Mouse (Mus musculus): ENCODE measurements around the gene Prpf3. TPM values are rescaled to one million over a fixed set of nuclear protein-coding genes. Genes with fewer than 3 reads are reported as not detected.
"Not testable (repeated sequence)": the region's sequence is repeated elsewhere in the genome, so short reads cannot be mapped to it uniquely, and the experiment has no call there.

Prpf3 gene
- polyA plus RNA-seq, 1 experiment, result 17.8 TPM

DNA sequence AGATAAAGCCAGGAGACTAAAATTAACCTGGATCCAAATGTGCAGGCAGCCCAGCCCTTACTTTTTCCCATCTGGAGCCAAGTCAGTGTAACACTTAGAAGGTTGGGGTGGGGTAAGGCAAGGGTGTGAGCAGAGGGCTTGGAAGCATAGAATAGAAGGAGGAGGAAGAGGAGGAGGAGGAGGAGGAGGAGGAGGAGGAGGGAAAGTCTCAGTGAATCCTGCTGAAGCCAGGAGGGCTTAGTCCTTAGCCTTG, 46.6 kb upstream of the Prpf3 start:
- no peak overlapping the region for H3K4me3 ChIP-seq
- H3K4me2 ChIP-seq (ENCODE audit: low read depth), result no peak overlapping the region
- no peak for TF ChIP-seq MAX (IDR thresholded peaks at IDR 0.05; ENCODE audit: low read depth)
- no peak for TF ChIP-seq E2F4 (IDR thresholded peaks at IDR 0.05; ENCODE audit: insufficient read depth)
- TF ChIP-seq TCF12 (IDR thresholded peaks at IDR 0.05; ENCODE audit: insufficient read depth, poor library complexity, severe bottlenecking), result no peak
- no peak for TF ChIP-seq CEBPB (IDR thresholded peaks at IDR 0.05; ENCODE audit: insufficient read depth, poor library complexity, severe bottlenecking)
- TF ChIP-seq REST (IDR thresholded peaks at IDR 0.05; ENCODE audit: insufficient read depth, insufficient read length), result no peak
- TF ChIP-seq TCF3 (IDR thresholded peaks at IDR 0.05; ENCODE audit: insufficient read length, low read depth), result no peak
- no peak for TF ChIP-seq MYOG (IDR thresholded peaks at IDR 0.05; ENCODE audit: control insufficient read depth in 1 of 3, insufficient read depth in 1 of 3, insufficient read length in 2 of 3, low read depth in 2 of 3)
- no peak for TF ChIP-seq POLR2A (IDR thresholded peaks at IDR 0.05; ENCODE audit: insufficient read length, low read depth)
- no peak for TF ChIP-seq SRF (IDR thresholded peaks at IDR 0.05; ENCODE audit: control insufficient read depth, insufficient read length, low read depth)
- no peak for TF ChIP-seq USF1 (IDR thresholded peaks at IDR 0.05; ENCODE audit: low read depth)
- no peak for TF ChIP-seq MYOD1 (IDR thresholded peaks at IDR 0.05; ENCODE audit: control insufficient read depth in 1 of 3, insufficient read length in 2 of 3, low read depth in 2 of 3)
- TF ChIP-seq POLR2AphosphoS2 (IDR thresholded peaks at IDR 0.05; ENCODE audit: insufficient read length, low read depth), result no peak
- H3K36me3 ChIP-seq (ENCODE audit: control insufficient read depth, insufficient read depth), result no peaks in the 10 kb centered on the region
- H3K79me2 ChIP-seq (ENCODE audit: control insufficient read depth, insufficient read depth), result no peaks in the 10 kb centered on the region
- H3ac ChIP-seq (ENCODE audit: control insufficient read depth, insufficient read length), result no peak overlapping the region
- peaks cover 13% of the 10 kb centered on the region for H3K27me3 ChIP-seq (ENCODE audit: control insufficient read depth, insufficient read depth, insufficient read length)

GRCm38 (mm10) chr3:95901616-95902372, 46.1 kb upstream of the Prpf3 start:
- Histone ChIP-seq H3K4me2 (ENCODE audit: low read depth) (no peak overlapping the region), H3K4me3 (no peak overlapping the region)
- TF ChIP-seq TCF3 (IDR thresholded peaks at IDR 0.05; ENCODE audit: insufficient read length, low read depth) (no peak), MAX (IDR thresholded peaks at IDR 0.05; ENCODE audit: low read depth) (no peak), POLR2A (IDR thresholded peaks at IDR 0.05; ENCODE audit: insufficient read length, low read depth) (no peak), CEBPB (IDR thresholded peaks at IDR 0.05; ENCODE audit: insufficient read depth, poor library complexity, severe bottlenecking) (no peak), TCF12 (IDR thresholded peaks at IDR 0.05; ENCODE audit: insufficient read depth, poor library complexity, severe bottlenecking) (no peak), MYOG (IDR thresholded peaks at IDR 0.05; ENCODE audit: control insufficient read depth in 1 of 3, insufficient read depth in 1 of 3, insufficient read length in 2 of 3, low read depth in 2 of 3) (no peak)

DNA sequence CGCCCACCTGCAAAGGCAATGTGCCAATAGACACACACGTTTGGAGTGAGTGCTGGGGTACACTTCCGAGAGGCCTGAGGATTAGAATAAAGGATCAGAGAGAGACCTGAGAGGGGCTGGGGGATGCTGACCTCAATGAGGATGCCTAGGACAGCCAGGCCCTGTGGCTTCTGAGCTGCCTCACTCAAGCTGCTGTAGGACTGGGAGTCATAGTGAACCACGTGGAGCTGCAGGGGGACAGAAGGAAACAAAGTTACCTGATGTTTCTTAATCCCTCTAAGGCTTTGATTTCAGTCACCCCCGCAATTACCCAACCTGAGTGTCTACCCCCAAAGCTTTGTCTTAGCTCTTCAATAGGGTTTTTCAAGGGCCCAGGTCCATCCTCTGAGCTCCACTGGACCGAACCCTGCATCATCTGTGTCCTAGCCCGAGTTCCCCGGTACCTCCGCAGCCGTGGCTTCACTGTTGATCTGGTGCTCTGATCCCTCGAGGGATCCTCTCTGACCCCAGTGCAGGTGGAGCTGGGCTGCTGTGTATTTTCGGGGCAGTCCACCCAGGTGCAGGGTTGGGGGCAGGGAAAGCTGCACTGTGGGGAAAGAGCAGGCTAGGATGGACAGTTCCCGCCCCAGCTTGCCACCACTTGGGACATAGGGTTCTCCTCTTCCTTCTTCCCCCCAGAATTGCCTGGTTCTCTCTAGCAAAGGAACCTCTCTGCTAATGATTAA, 44.3 kb upstream of the Prpf3 start:
- Histone ChIP-seq H3K4me2 (ENCODE audit: low read depth) (no peak overlapping the region), H3K36me3 (ENCODE audit: control insufficient read depth, insufficient read depth) (no peaks in the 10 kb centered on the region), H3ac (ENCODE audit: control insufficient read depth, insufficient read length) (no peak overlapping the region), H3K79me2 (ENCODE audit: control insufficient read depth, insufficient read depth) (peaks cover 3% of the 10 kb centered on the region), H3K4me3 (no peak overlapping the region), H3K27me3 (ENCODE audit: control insufficient read depth, insufficient read depth, insufficient read length) (peaks cover 13% of the 10 kb centered on the region)
- no peak for TF ChIP-seq USF1 (IDR thresholded peaks at IDR 0.05; ENCODE audit: low read depth)
- TF ChIP-seq POLR2AphosphoS2 (IDR thresholded peaks at IDR 0.05; ENCODE audit: insufficient read length, low read depth), result peak; percentile 22
- TF ChIP-seq MAX (IDR thresholded peaks at IDR 0.05; ENCODE audit: low read depth), result no peak

More at GRCm38 (mm10) chr3:95901616-95902372, 46.1 kb upstream of the Prpf3 start:
- Histone ChIP-seq H3ac (ENCODE audit: control insufficient read depth, insufficient read length) (no peak overlapping the region), H3K79me2 (ENCODE audit: control insufficient read depth, insufficient read depth) (no peaks in the 10 kb centered on the region), H3K27me3 (ENCODE audit: control insufficient read depth, insufficient read depth, insufficient read length) (peaks cover 13% of the 10 kb centered on the region), H3K36me3 (ENCODE audit: control insufficient read depth, insufficient read depth) (no peaks in the 10 kb centered on the region)

DNA sequence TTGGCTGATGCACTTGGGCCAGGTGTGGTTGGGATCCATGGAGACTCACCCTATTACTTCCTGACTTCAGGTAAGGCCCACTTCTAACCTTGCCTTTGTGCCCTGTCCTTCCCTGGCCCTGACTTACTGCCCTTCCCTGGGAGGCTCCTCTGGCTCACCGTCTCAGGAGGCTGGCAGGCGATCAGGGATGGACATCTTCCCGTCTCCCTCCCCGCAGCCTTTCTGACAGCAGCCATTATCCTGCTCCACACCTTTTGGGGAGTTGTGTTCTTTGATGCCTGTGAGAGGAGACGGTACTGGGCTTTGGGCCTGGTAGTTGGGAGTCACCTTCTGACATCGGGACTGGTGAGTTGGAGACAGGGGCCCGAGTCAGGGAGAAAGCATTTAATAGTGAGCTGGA, 39.8 kb upstream of the Prpf3 start:
- H3K36me3 ChIP-seq (ENCODE audit: control insufficient read depth, insufficient read depth); H3K27me3 ChIP-seq (ENCODE audit: control insufficient read depth, insufficient read depth, insufficient read length); H3ac ChIP-seq (ENCODE audit: control insufficient read depth, insufficient read length): not testable (repeated sequence)
- Histone ChIP-seq H3K79me2 (ENCODE audit: control insufficient read depth, insufficient read depth) (peaks cover 14% of the 10 kb centered on the region), H3K4me3 (peak overlapping the region; percentile 81), H3K4me2 (ENCODE audit: low read depth) (peak overlapping the region; percentile 71)

DNA sequence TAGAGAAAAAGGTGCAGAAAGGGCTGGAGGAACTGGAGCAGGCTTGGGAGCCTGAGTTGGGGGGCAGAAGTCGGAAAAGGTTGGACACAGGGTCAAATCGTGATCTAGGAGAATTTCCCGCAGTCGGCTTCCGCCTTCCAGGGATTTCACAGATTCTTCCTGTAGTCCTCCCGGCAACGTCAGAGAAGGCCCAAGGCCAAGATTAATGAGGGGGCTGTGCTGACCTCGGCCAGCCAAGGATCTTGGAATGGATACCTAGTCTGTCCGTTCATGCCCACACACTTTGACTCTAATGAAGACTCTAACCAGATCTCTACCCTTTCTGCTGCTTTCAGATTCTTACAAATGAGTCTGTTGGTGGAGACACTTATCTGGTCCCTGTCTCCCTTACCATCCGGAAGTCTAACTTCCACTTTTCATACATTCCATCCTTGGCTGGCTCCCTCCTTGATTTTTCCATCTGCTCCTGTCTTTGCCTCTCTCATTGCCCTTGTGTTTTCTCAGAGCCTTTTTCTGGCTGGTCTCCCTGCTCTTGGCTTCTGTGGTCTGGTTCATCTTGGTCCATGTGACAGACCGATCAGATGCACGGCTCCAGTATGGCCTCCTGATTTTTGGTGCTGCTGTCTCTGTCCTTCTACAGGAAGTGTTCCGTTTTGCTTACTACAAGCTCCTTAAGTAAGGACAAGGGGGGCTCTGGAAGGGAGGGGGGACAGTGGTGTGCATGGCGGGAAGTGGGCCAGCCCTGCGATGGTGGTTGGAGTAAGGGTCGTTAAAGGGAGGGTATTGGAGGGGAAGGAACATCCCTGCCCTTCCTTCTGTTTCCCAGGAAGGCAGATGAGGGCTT, 38.9 kb upstream of the Prpf3 start:
- no peaks in the 10 kb centered on the region for H3K27me3 ChIP-seq (ENCODE audit: control insufficient read depth, insufficient read depth, insufficient read length)
- H3K4me3 ChIP-seq, result peak overlapping the region; percentile 81
- H3ac ChIP-seq (ENCODE audit: control insufficient read depth, insufficient read length), result no peak overlapping the region
- H3K36me3 ChIP-seq (ENCODE audit: control insufficient read depth, insufficient read depth), result no peaks in the 10 kb centered on the region
- H3K4me2 ChIP-seq (ENCODE audit: low read depth), result peak overlapping the region; percentile 71
- TF ChIP-seq MYOG (IDR thresholded peaks at IDR 0.05; ENCODE audit: control insufficient read depth in 1 of 3, insufficient read depth in 1 of 3, insufficient read length in 2 of 3, low read depth in 2 of 3) (no peak), MAX (IDR thresholded peaks at IDR 0.05; ENCODE audit: low read depth) (no peak), CEBPB (IDR thresholded peaks at IDR 0.05; ENCODE audit: insufficient read depth, poor library complexity, severe bottlenecking) (no peak), SRF (IDR thresholded peaks at IDR 0.05; ENCODE audit: control insufficient read depth, insufficient read length, low read depth) (no peak), TCF3 (IDR thresholded peaks at IDR 0.05; ENCODE audit: insufficient read length, low read depth) (no peak), POLR2AphosphoS2 (IDR thresholded peaks at IDR 0.05; ENCODE audit: insufficient read length, low read depth) (no peak), MYOD1 (IDR thresholded peaks at IDR 0.05; ENCODE audit: control insufficient read depth in 1 of 3, insufficient read length in 2 of 3, low read depth in 2 of 3) (no peak), USF1 (IDR thresholded peaks at IDR 0.05; ENCODE audit: low read depth) (no peak), POLR2A (IDR thresholded peaks at IDR 0.05; ENCODE audit: insufficient read length, low read depth) (no peak), TCF12 (IDR thresholded peaks at IDR 0.05; ENCODE audit: insufficient read depth, poor library complexity, severe bottlenecking) (no peak), E2F4 (IDR thresholded peaks at IDR 0.05; ENCODE audit: insufficient read depth) (no peak), REST (IDR thresholded peaks at IDR 0.05; ENCODE audit: insufficient read depth, insufficient read length) (no peak)
- peaks cover 14% of the 10 kb centered on the region for H3K79me2 ChIP-seq (ENCODE audit: control insufficient read depth, insufficient read depth)

DNA sequence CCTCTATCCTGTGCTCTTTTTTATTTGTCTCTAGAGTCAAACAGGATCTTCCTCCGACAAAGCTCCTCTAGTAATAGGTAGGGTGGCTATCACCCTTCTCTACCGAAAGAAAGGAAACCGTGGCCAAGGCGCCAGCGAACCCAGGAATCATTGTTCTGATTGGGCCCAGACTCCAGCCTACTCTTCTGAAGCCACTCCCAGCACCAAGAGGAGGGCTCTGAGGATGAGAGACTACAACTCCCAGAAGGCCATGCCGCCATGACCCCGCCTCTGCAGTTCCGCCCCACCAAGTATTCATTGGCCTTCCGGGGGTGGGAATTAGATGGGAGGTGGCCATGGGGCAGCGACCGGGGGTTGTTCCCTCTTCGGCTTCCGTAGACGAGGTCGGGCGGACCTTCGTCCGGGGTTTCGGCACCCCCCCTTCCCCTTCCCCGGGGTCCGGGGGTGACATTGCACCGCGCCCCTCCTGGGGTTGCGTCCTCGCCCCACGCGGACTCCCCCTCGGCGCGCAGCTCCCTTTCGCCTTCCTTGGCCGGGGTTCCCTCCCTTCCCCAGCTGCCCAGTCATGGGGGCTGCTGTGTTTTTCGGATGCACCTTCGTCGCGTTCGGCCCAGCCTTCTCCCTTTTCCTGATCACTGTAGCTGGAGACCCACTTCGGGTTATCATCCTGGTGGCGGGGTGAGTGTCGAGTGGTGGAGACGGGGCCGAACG, 38.1 kb upstream of the Prpf3 start, which contains the start of gene Aph1a:
Gene Aph1a (plus strand): TSS at position 364 of the 711 bp plus-strand sequence.
- not testable (repeated sequence) for H3K27me3 ChIP-seq (ENCODE audit: control insufficient read depth, insufficient read depth, insufficient read length); H3ac ChIP-seq (ENCODE audit: control insufficient read depth, insufficient read length); H3K36me3 ChIP-seq (ENCODE audit: control insufficient read depth, insufficient read depth)
- Histone ChIP-seq H3K79me2 (ENCODE audit: control insufficient read depth, insufficient read depth) (peaks cover 14% of the 10 kb centered on the region), H3K4me2 (ENCODE audit: low read depth) (peak within 1 kb of the TSS; percentile 91), H3K4me3 (peak within 1 kb of the TSS; percentile 81)

Measured in myocyte (in vitro differentiated cells).